Mouse (Mus musculus) midbrain, embryonic 16.5 days (tissue): ENCODE data around the gene Ufl1. TPM values are rescaled to one million over a fixed set of nuclear protein-coding genes. Genes with fewer than 3 reads are reported as not detected.
"Not testable (repeated sequence)": the region's sequence is repeated elsewhere in the genome, so short reads cannot be mapped to it uniquely, and the experiment has no call there.

Experiments
- ATAC-seq: fragments of 200-750 bp; cut with Nextera tagmentation; 2 replicates; pipeline ENCODE4 v1.8.0; 2017; ENCODE audit warnings: moderate TSS enrichment
- H3K27ac ChIP-seq: fragments of 300-500 bp; sonication (generic); 2 replicates; pipeline ENCODE4 v1.5.1; 2014; ENCODE audit warnings: mild to moderate bottlenecking, low read length, mixed read lengths
- H3K27me3 ChIP-seq: fragments of 300-500 bp; sonication (generic); 2 replicates; pipeline ENCODE4 v1.6.1; 2014; ENCODE audit warnings: low read depth, low read length, mixed read lengths; ENCODE audit not compliant: control insufficient read depth, insufficient read depth
- H3K36me3 ChIP-seq: fragments of 300-500 bp; sonication (generic); 2 replicates; pipeline ENCODE4 v1.6.1; 2014; ENCODE audit warnings: mild to moderate bottlenecking, low read length, moderate library complexity, mixed read lengths; ENCODE audit not compliant: control insufficient read depth, insufficient read depth
- H3K4me1 ChIP-seq: fragments of 300-500 bp; sonication (generic); 2 replicates; pipeline ENCODE4 v1.6.1; 2014; ENCODE audit warnings: mild to moderate bottlenecking, low read length, mixed read lengths; ENCODE audit not compliant: control insufficient read depth, insufficient read depth
- H3K4me2 ChIP-seq: fragments of 300-500 bp; sonication (generic); 2 replicates; pipeline ENCODE4 v1.6.1; 2014; ENCODE audit warnings: mild to moderate bottlenecking, low read length, mixed read lengths
- H3K4me3 ChIP-seq: fragments of 300-500 bp; sonication (generic); 2 replicates; pipeline ENCODE4 v1.5.1; 2014; ENCODE audit warnings: low read depth, mild to moderate bottlenecking, low read length, moderate library complexity, mixed read lengths
- H3K9ac ChIP-seq: fragments of 300-500 bp; sonication (generic); 2 replicates; pipeline ENCODE4 v1.6.1; 2014; ENCODE audit warnings: low read depth, low read length, mixed read lengths
- H3K9me3 ChIP-seq: fragments of 300-500 bp; sonication (generic); replicated peaks from 2 replicates; pipeline ENCODE4 v1.6.1; 2014; ENCODE audit warnings: mild to moderate bottlenecking, low read length, mixed read lengths; ENCODE audit not compliant: control insufficient read depth, poor library complexity, severe bottlenecking
- WGBS: fragments of 180-500 bp; shearing (Covaris S2); extraction: QIAGEN DNeasy Blood & Tissue Kit; methylation state at CpG from one replicate; pipeline ENCODE4 v1.1.7; 2014; 5-methylcytosine and 5-hydroxymethylcytosine counted together
- polyA plus RNA-seq: library from polyadenylated mRNA; unstranded; fragments of >200 nt; fragmentation: Nextera tagmentation; extraction: Ambion mirVana; gene quantifications from 2 replicates; pipeline ENCODE4 v1.2.1, GENCODE M21; 2015

The Ufl1 gene
- polyA plus RNA-seq, 1 experiment from 2014 or later, result 36.9 TPM

GRCm38 (mm10) chr4:25267144-25267543, 14.5 kb downstream of the Ufl1 start:
- Histone ChIP-seq H3K4me2 (no peak overlapping the region), H3K4me1 (no peaks in the 10 kb centered on the region), H3K27me3 (no peaks in the 10 kb centered on the region), H3K36me3 (peaks cover 39% of the 10 kb centered on the region), H3K27ac (no peak overlapping the region), H3K4me3 (no peak overlapping the region), H3K9ac (no peak overlapping the region), H3K9me3 (no peaks in the 10 kb centered on the region)
- no peak for ATAC-seq
- 99% methylated on average over 3 of the region's 3 CpGs for WGBS

GRCm38 (mm10) chr4:25257822-25258398, 23.7 kb downstream of the Ufl1 start:
- ATAC-seq, result no peak
- WGBS, result 96% methylated on average over 7 of the region's 7 CpGs
- H3K9me3 ChIP-seq, result no peaks in the 10 kb centered on the region

DNA sequence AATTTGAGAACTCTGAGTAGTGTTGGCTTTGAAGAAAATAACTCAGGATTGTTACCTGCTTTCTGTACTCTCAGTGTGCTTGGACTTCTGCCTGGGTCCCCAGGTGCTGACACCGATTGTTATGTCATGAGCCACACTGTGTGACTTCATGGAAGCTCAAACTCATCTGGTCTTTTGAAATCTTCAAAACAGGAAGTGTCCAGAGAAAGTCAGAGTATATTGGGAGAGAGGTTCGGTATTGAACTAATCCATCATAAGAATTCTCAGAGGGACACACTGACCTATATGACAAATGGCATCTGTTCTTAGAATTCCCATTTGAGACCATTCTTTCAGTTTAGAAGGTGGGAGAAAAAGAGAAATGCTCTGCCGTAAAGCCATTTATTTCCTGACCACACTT, 38.8 kb downstream of the Ufl1 start, which contains the start of gene Fhl5:
Fhl5 (minus strand) TSS at position 101 of the 400 bp plus-strand sequence.
- Histone ChIP-seq H3K4me1 (no peaks in the 10 kb centered on the region), H3K27ac (no peak within 1 kb of the TSS), H3K4me3 (no peak within 1 kb of the TSS), H3K9ac (no peak within 1 kb of the TSS), H3K27me3 (no peaks in the 10 kb centered on the region), H3K4me2 (no peak within 1 kb of the TSS), H3K9me3 (no peaks in the 10 kb centered on the region), H3K36me3 (no peaks in the 10 kb centered on the region)
- WGBS, result 94% methylated on average over 3 of the region's 3 CpGs
- ATAC-seq, result no peak

More at GRCm38 (mm10) chr4:25257822-25258398, 23.7 kb downstream of the Ufl1 start:
- Histone ChIP-seq H3K4me1 (no peaks in the 10 kb centered on the region), H3K27me3 (no peaks in the 10 kb centered on the region), H3K36me3 (peaks cover 14% of the 10 kb centered on the region), H3K4me2 (no peak overlapping the region), H3K4me3 (no peak overlapping the region), H3K27ac (no peak overlapping the region), H3K9ac (no peak overlapping the region)

GRCm38 (mm10) chr4:25235663-25236062, 46.0 kb downstream of the Ufl1 start:
- H3K4me2 ChIP-seq, H3K4me3 ChIP-seq, H3K9ac ChIP-seq, H3K27me3 ChIP-seq, H3K36me3 ChIP-seq, ATAC-seq, H3K9me3 ChIP-seq, H3K27ac ChIP-seq, H3K4me1 ChIP-seq: not testable (repeated sequence)
- 80% methylated on average over 1 of the region's 1 CpGs for WGBS

GRCm38 (mm10) chr4:25233767-25234166, 47.9 kb downstream of the Ufl1 start:
- H3K36me3 ChIP-seq, H3K27ac ChIP-seq, H3K27me3 ChIP-seq, H3K4me2 ChIP-seq, ATAC-seq, H3K4me1 ChIP-seq, H3K9ac ChIP-seq, H3K9me3 ChIP-seq, H3K4me3 ChIP-seq: not testable (repeated sequence)
- 93% methylated on average over 1 of the region's 1 CpGs for WGBS

DNA sequence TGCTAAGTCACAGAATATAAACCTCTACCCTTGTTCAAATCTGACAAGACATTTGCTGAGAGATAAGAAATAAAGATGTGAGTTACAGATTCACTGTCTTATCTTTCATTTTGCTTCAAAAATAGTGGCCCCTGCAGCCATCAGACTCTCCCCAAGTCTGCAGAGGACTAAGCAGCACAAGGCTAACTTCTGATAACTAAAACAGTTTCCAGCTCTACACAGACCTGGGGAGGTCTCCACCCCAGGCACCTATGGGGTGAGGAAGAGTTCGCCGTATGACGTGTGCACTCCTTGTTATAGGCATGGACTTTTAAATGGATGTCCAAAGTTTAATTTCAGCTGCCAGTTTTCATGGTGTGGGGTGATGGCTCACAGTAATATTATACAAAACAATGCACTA, 49.1 kb downstream of the Ufl1 start:
- no peak overlapping the region for H3K4me3 ChIP-seq
- H3K4me2 ChIP-seq, result no peak overlapping the region
- WGBS, result 97% methylated on average over 3 of the region's 3 CpGs
- H3K27me3 ChIP-seq, result no peaks in the 10 kb centered on the region
- no peaks in the 10 kb centered on the region for H3K36me3 ChIP-seq
- no peak overlapping the region for H3K27ac ChIP-seq
- no peak overlapping the region for H3K9ac ChIP-seq
- H3K9me3 ChIP-seq, result no peaks in the 10 kb centered on the region
- no peak for ATAC-seq
- no peaks in the 10 kb centered on the region for H3K4me1 ChIP-seq

- no peak for ATAC-seq
These were observed 54.1 kb downstream of the Ufl1 start for GRCm38 (mm10) chr4:25227527-25227926.

GRCm38 (mm10) chr4:25221927-25222326, 59.7 kb downstream of the Ufl1 start:
- H3K9ac ChIP-seq, result no peak overlapping the region
- H3K4me3 ChIP-seq, result no peak overlapping the region
- H3K27me3 ChIP-seq, result no peaks in the 10 kb centered on the region
- no peak for ATAC-seq
- no peak overlapping the region for H3K27ac ChIP-seq
- no peaks in the 10 kb centered on the region for H3K9me3 ChIP-seq
- H3K4me1 ChIP-seq, result no peaks in the 10 kb centered on the region
- no peaks in the 10 kb centered on the region for H3K36me3 ChIP-seq
- H3K4me2 ChIP-seq, result no peak overlapping the region

More at GRCm38 (mm10) chr4:25227527-25227926, 54.1 kb downstream of the Ufl1 start:
- Histone ChIP-seq H3K9me3 (no peaks in the 10 kb centered on the region), H3K9ac (no peak overlapping the region), H3K4me2 (no peak overlapping the region), H3K36me3 (no peaks in the 10 kb centered on the region), H3K4me1 (no peaks in the 10 kb centered on the region), H3K27me3 (no peaks in the 10 kb centered on the region), H3K27ac (no peak overlapping the region), H3K4me3 (no peak overlapping the region)
- WGBS, result 6% methylated on average over 1 of the region's 1 CpGs

- ATAC-seq, result no peak
- Histone ChIP-seq H3K4me3 (no peak overlapping the region), H3K9me3 (no peaks in the 10 kb centered on the region), H3K4me2 (no peak overlapping the region), H3K4me1 (no peaks in the 10 kb centered on the region), H3K27me3 (no peaks in the 10 kb centered on the region), H3K27ac (no peak overlapping the region), H3K9ac (no peak overlapping the region), H3K36me3 (no peaks in the 10 kb centered on the region)
- WGBS, result 64% methylated on average over 5 of the region's 5 CpGs
These were observed 68.2 kb downstream of the Ufl1 start for GRCm38 (mm10) chr4:25213451-25213850.
